Mouse (Mus musculus): ENCODE results near the gene Zfp146.
"Not testable (repeated sequence)": the region's sequence is repeated elsewhere in the genome, so short reads cannot be mapped to it uniquely, and the experiment has no call there.

DNA sequence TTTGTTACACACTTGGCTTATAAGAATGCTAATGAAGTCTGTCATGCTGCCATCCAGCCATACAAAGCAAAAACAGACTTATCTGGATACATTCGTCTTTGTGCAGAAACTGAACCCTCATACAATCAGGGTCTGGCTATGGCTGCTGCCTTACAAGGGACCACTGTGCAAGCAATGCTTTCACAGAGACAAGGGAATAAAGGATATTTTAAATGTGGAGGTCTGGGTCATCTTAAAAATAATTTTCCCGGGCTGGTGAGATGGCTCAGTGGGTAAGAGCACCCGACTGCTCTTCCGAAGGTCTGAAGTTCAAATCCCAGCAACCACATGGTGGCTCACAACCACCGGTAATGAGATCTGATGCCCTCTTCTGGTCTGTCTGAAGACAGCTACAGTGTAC lies 36.8 kb upstream of the Zfp146 start:
- not testable (repeated sequence) for TF ChIP-seq MAFK (IDR thresholded peaks at IDR 0.05; ENCODE audit: insufficient read depth, low read depth, low read length); ZNF384 (IDR thresholded peaks at IDR 0.05; ENCODE audit: low read depth, low read length); HCFC1 (IDR thresholded peaks at IDR 0.05; ENCODE audit: borderline replicate concordance, insufficient read depth, low read length)
